Mouse (Mus musculus): ENCODE results near the gene Vstm2l. TPM values are rescaled to one million over a fixed set of nuclear protein-coding genes. Genes with fewer than 3 reads are reported as not detected.

The Vstm2l gene
- polyA plus RNA-seq, 2 experiments from 2014 or later, result not detected

Other genes with a start within 250 kb of the Vstm2l start
- gene Ctnnbl1, start 177.3 kb upstream of the Vstm2l start, polyA plus RNA-seq (2017; shearing (Covaris generic)), result 10 to 100 TPM; 71.0 to 71.9 TPM
- gene Tti1, start 113.8 kb downstream of the Vstm2l start, polyA plus RNA-seq (2017; shearing (Covaris generic)), result 10 to 100 TPM; 23.4 to 37.0 TPM
- 10 to 100 TPM; 23.2 to 24.7 TPM for gene Rprd1b, start 113.8 kb downstream of the Vstm2l start, polyA plus RNA-seq (2017; shearing (Covaris generic))
- 1 to 10 TPM; 3.1 to 4.4 TPM for gene Tgm2, start 231.8 kb downstream of the Vstm2l start, polyA plus RNA-seq (2017; shearing (Covaris generic))

Data from CD4-positive, CD25-positive, alpha-beta regulatory T cell, adult 4 months (primary cell).